Mouse (Mus musculus): Measurements from ENCODE around the gene Ahr. TPM values are rescaled to one million over a fixed set of nuclear protein-coding genes. Genes with fewer than 3 reads are reported as not detected.

Ahr gene
- total RNA-seq, 2 experiments from 2014 or later = 11.1 to 12.0 TPM

GRCm38 (mm10) chr12:35504081-35504480, 30.8 kb downstream of the Ahr start:
- no peak for DNase-seq (ENCODE audit: low spot score in 2 of 2)

- no peak for DNase-seq (ENCODE audit: low spot score in 2 of 2)
Observed at GRCm38 (mm10) chr12:35503586-35503985, 31.3 kb downstream of the Ahr start.

- DNase-seq (ENCODE audit: low spot score in 2 of 2) = no peak
Observed at GRCm38 (mm10) chr12:35501476-35501875, 33.4 kb downstream of the Ahr start.

- no peak for DNase-seq (ENCODE audit: low spot score in 2 of 2)
Observed at GRCm38 (mm10) chr12:35495195-35495594, 39.6 kb downstream of the Ahr start.

- no peak for DNase-seq (ENCODE audit: low spot score in 2 of 2)
Observed at GRCm38 (mm10) chr12:35480764-35481163, 54.1 kb downstream of the Ahr start.

- no peak for DNase-seq (ENCODE audit: low spot score in 2 of 2)
Observed at GRCm38 (mm10) chr12:35478906-35479305, 55.9 kb downstream of the Ahr start.

- no peak for DNase-seq (ENCODE audit: low spot score in 2 of 2)
Observed at GRCm38 (mm10) chr12:35463457-35463856, 71.4 kb downstream of the Ahr start.

- DNase-seq (ENCODE audit: low spot score in 2 of 2) = no peak
Observed at GRCm38 (mm10) chr12:35462667-35463066, 72.2 kb downstream of the Ahr start.

GRCm38 (mm10) chr12:35459662-35460061, 75.2 kb downstream of the Ahr start:
- DNase-seq (ENCODE audit: low spot score in 2 of 2) = no peak
